Mouse (Mus musculus): ENCODE data around the gene Fmc1. TPM values are rescaled to one million over a fixed set of nuclear protein-coding genes. Genes with fewer than 3 reads are reported as not detected.
"Not testable (repeated sequence)": the region's sequence is repeated elsewhere in the genome, so short reads cannot be mapped to it uniquely, and the experiment has no call there.

Gene Fmc1
- 100 to 1,000 TPM; 140 to 186 (median 166) TPM for total RNA-seq (2022)

DNA sequence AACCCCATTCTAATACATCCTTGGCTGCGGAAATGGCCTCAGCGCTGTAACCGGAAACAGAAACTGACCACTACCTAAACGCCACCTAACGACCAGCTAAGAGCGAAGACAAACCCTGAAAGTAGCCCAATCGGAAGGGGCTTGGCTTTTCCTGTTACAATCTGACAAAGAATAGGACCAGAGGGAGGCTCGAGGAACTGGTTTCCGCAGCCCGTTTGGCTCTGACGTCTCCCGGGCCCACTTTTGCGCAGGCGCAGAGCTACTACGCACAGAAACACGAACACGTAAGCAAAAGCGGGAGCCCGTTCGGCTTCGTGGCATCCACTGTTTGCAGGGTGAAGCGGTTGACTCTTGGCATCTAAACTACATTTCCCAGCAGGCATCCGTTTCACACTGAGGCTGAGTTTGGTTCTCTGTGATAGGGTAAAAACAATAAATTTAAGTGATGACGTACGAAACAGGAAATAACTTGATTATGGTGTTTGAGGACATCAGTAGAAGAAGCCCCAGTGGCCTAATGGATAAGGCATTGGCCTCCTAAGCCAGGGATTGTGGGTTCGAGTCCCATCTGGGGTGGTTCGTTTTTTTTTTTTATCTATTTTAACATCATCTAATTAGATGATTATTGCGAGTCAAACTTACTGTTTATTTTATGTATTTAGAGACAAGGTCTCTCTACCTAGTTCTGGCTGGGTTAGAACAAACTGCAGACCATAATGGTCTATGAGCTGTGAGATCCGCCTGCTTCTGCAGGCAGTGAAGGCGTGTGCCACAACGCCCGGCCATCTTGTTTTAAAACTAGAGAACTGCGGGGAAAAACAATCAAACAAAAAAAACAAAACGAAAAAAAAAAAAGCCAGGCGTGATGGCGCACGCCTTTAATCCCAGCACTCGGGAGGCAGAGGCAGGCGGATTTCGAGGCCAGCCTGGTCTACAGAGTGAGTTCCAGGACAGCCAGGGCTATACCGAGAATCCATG lies at the start of gene Fmc1:
Gene Fmc1, plus strand, starts transcription at position 75 of the 978 bp plus-strand sequence.
- DNase-seq (ENCODE audit: low spot score in 2 of 2): peak; percentile 93 to 97

DNA sequence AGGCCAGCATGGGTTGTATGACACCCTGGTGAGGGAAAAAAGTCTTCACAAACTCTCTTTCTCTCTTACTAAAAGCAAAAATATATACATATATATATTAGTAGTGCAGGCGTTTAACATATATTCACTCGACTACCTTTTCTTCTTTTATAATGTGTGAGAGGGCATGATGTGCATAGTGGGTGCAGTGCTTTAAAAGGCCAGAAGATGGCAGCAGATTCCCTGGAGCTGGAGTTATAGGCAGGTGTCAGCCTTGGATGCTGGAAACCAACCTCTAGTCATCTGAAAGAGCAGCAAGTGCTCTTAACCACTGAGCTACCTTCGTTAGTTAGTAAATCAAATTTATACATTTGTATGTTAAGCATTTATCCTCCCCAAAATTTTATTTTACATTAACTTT lies 40.8 kb upstream of the Fmc1 start:
- DNase-seq (ENCODE audit: low spot score in 2 of 2): peak in 1 of 2 experiments; percentile 19

DNA sequence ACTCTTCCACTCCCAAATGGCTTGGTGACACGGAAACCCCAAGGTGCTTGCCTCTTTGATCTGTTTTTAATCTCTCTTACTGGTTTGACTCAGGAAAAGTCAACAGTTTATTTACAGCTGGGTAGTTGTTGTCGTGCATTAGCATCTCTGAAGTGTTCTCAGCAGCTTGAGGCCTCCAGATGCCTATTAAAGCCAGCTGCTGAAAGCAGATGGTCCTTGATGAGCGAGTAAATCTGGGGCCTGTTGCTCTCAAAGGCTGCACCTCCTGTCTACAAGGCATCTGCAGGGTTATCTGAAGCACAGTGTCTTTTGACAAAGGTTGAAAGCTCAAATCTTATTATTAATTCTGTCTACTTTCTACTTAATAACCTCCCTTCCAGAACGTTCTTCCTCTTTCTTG lies 37.7 kb upstream of the Fmc1 start:
- DNase-seq (ENCODE audit: low spot score in 2 of 2): no peak

DNA sequence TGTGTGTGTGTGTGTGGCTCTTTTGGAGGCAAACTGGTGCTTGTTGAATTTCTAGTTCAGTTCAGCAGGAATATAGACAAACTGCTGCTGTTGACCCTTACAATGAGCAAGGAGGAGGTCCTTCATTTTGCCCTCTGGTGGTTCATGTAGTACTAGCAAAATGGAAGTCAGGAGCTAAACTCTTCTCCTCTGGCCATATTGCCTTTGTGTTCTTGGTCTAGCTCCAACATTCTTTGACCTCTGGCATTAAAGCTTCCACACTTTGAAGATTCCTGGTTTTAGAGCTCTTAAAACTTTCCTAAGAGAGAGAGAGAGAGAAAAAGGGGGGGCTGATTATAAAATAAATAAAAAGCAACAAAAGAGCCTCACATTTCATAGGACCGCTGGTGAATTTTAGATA lies 21.2 kb upstream of the Fmc1 start:
- DNase-seq (ENCODE audit: low spot score in 2 of 2): no peak

DNA sequence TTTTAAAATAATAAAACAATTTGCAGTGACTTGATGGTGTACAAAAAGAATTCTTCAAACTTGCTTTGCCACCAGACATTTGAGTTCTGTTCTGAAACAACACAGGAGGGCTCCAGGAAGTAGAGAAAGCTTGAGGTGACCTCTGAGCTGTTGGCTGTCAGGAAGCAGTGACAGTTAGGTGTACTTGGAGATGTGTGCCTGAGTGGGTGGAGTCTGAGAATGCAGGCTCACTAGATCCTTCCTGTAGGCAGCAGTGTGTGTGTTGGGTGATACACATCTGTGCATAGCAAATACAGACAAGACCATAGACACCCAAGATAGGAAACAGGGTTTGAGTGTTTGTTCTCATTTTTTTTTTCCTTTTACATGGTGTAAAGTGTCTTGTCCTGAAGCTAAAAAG lies 20.5 kb upstream of the Fmc1 start:
- DNase-seq (ENCODE audit: low spot score in 2 of 2): no peak

DNA sequence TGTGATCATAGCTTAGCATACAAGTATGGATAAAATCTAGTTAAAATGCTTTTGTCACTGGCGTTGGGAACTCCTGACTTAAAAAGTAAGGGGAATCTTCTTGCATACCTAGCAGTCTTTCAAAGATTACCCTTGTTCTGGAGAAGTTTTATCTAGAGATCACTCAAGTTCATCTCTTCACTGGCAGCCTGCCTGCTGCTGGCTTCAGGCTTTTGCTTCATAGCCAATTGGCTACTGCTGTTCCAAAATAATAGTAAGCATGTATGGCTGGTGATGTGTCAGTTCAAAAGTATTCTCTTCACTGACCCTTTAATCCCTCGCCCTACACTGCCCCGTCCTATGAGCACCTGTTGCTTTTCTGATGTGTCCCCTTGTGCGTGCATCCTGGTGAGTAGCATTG lies 18.1 kb upstream of the Fmc1 start:
- DNase-seq (ENCODE audit: low spot score in 2 of 2): peak in 1 of 2 experiments; percentile 11

DNA sequence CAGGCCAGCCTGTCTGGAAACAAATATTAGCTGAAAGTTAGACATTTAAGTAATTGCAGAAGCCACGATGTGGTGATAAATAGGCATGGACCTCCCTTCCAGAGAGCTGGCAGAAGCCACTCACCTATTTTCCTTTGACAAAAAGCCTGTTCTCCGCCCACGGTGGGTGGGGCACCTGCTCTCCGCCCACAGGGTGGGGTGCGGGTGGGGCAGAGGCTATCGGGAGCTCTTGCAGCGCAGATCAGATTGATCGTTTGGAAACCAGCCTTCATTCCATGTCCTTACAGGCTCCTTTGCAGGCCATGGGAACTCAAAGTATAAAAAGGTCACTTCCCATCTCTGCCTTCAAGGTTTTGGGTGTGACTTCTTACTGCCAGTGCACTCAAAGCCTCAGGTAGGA lies 9.5 kb upstream of the Fmc1 start:
- no peak for DNase-seq (ENCODE audit: low spot score in 2 of 2)

DNA sequence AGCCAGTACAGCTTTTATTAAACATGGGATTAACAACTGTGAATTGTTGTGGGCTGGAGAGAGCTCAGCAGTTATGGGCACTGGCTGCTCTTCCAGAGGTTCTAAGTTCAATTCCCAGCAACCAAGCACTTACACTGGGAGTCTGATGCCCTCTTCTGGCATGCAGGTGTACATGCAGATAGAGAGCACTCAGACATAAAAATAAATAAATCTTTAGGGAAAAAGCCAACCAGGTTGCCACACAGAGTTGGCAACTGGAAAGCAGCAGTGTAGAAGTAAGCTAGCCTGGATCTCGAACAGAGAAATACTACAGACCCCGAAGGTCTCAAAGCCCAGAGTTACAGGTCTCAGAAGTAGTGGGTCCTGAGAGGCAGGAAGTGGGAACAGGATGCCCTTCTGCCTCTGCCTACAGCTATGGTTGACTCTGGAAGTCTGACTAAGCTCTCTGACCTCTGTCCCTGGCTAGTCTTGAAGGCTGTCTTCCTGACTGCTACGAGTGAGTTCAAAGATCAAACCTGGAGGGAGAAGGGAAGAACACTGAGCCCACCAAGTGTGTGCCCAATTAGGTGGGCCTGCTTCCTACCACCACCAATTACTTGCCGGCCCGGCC lies 2.0 kb upstream of the Fmc1 start:
- no peak for DNase-seq (ENCODE audit: low spot score in 2 of 2)

DNA sequence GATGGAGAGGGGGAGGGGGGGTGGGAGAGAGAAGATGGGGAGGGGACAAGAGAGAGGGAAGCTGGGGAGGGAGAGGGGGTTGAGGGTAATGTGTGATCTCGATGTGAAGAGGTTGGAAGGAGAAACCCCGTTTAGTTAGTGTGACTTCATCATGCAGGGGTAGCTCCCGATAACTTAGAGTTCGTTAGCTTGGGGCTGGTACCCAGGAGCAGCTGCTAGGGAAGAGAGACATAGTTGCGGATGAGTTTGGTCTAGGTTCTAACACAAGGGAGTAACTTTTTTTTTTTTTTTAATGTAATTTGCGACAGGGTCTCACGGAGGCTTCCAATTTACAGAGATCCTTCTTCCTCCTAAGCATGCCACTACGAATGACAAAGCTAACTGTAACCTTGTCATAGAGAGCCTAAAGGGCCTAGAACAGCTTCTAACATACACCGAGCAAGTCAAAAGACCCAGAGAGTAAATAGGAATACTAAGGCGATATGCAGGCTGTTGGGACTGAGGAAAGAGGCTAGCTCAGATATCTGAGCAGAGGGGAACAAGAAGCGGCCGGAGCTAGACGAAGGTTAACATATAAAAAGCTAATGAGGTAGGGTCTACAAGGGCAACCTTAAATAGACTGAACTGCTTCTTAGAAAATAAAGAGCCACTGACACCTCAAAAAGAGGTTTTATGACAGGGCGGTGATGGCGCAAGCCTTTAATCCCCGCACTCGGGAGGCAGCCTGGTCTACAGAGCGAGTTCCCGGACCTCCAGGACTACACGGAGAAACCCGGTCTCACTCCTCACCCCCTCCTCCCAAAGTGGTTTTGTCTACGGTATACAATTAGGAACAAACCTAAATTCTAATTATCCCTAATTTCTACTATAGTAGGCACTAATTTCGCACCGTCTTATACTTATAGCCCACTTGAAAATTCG lies 542 bp upstream of the Fmc1 start:
- DNase-seq (ENCODE audit: low spot score in 2 of 2): peak; percentile 22 to 28

DNA sequence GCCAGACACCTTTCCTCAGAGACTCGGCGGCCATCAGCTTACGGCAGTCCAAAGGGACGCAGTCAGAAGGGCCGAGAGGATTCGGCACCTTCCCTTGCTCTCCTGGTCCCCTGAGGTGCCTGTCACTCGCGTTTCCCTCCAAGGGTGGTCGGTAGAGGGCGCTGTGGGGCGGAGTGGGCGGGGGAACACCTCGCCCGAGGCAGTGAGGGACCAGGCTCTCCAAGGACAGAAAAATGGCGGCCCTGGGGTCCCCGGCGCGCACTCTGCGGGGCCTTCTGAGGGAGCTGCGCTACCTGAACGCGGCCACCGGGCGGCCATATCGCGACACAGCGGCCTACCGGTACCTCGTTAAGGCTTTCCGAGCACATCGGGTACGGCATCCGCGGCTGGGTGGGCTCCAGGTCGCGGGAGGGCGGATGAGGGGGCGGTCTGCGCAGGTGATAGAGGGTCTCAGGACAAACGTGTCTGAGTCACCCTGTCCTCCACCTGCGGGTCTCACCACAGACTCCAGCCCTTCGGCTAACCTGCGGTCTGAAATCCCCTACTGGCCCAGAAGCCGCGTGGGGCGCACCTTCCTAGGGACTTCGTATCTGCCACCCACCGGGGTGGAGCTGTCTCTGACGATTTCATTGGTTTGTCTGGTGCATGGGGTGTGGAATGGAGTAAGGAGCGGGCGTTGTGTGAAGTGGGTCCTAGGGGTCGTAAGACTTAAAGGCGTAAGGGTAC lies 1.5 kb downstream of the Fmc1 start:
- peak; percentile 90 to 92 for DNase-seq (ENCODE audit: low spot score in 2 of 2)

DNA sequence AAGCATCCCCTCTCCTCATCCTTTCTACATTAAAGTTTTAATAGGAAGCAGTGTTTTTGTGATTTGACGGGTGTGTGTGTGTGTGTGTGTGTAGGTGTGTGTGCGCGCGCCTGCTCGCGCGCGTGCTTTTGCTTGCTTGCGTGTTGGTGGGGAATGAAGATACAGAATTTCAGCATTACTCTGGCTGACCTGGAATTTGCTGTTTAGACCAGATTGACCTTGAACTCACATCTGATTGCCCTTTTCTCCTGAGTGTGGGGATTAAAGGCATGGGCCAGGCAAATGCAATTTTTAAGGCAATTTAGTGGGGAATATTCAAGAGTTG lies 2.0 kb downstream of the Fmc1 start:
- no peak for DNase-seq (ENCODE audit: low spot score in 2 of 2)

DNA sequence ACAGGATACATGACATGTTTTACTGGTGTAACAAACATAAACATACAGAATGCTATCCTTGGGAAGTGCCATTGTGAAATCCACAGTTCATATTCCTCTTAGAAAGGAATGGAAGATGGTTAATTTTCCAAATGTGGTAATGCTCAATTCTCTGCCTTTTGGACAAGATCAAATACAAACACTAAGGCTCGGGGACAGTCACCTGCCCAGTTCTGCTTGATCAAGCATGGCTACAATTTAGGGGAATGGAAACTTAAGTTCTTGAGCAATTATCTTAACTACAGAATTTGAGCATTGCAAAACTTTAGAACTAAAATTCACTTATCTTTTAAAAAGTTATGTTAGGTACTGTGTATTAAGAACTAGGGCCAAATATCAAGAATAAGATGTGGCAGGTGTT lies 2.5 kb downstream of the Fmc1 start:
- DNase-seq (ENCODE audit: low spot score in 2 of 2): no peak

DNA sequence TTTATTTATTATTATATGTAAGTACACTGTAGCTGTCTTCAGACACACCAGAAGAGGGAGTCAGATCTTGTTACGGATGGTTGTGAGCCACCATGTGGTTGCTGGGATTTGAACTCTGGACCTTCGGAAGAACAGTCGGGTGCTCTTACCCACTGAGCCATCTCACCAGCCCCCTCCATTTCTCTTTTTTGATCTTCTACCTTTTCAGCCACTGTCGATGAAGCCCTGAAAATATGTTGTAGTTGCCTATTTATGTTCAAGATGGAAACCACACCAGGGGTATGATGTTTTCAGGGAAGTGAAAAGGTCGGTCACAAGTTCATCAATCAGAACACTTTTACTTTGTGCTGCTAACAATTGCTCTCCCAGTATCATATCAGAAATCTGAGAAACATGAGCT lies 10.8 kb downstream of the Fmc1 start:
- not testable (repeated sequence) for DNase-seq (ENCODE audit: low spot score in 2 of 2)

DNA sequence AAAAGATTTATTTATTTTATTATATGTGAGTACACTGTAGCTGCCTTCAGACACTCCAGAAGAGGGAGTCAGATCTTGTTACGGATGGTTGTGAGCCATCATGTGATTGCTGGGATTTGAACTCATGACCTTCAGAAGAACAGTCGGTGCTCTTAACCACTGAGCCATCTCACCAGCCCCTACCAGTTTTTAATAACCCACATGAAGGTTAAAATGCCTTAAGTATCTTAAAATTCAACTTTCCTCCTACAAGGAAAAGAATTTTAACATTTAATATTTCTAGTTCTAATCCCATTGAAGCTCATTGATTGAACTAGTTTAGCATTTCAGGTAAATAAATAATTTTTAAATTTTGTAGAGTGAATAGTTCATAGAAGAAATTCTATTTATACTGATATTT lies 13.7 kb downstream of the Fmc1 start:
- not testable (repeated sequence) for DNase-seq (ENCODE audit: low spot score in 2 of 2)

DNA sequence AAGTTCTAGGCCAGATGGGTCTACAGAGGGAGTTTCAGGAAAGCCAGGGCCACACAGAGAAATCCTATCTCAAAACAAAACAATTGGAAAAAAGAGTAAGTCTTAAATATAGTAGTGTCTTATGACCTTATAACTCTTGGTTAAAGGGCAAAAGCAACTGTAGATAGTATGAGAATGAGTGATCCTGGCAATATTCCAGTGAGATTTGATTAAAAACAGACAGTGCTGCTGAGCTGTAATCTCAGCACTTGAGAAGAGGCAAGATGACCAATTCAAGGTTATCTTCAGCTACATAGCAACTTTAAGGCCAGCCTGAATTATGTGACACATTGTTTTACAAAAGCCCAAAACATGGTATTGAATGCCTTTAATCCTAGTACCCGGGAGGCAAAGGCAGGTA lies 14.4 kb downstream of the Fmc1 start:
- DNase-seq (ENCODE audit: low spot score in 2 of 2): no peak

DNA sequence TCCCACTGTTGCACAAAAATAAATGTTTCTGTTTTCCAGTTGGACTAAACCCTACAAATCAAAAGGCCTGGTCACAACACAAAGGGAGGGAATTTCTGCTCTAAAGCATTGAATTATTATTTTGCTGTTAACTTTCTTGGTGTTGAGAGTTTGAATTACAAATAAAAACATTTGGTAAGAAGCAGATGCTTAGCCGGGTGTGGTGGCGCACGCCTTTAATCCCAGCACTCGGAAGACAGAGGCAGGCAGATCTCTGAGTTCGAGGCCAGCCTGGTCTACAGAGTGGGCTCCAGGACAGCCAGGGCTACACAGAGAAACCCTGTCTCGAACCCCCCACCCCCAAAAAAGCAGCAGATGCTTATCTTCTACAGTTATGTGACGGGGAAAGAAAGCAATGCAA lies 15.3 kb downstream of the Fmc1 start:
- DNase-seq (ENCODE audit: low spot score in 2 of 2): not testable (repeated sequence)

DNA sequence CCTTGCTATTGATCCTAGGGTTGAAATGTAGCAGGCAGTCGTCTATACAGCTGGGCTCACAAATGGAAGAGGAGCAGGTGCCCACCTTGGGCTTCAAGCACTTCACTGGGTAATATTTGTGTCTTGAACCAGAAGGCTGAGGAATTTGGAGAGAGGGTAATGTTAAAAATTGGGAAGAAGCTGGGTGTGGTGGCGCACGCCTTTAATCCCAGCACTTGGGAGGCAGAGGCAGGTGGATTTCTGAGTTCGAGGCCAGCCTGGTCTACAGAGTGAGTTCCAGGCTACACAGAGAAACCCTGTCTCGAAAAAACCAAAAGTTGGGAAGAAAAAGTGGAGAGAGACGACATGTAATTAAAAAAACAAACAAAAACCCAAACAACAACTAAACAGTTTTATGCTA lies 16.5 kb downstream of the Fmc1 start:
- DNase-seq (ENCODE audit: low spot score in 2 of 2): not testable (repeated sequence)

DNA sequence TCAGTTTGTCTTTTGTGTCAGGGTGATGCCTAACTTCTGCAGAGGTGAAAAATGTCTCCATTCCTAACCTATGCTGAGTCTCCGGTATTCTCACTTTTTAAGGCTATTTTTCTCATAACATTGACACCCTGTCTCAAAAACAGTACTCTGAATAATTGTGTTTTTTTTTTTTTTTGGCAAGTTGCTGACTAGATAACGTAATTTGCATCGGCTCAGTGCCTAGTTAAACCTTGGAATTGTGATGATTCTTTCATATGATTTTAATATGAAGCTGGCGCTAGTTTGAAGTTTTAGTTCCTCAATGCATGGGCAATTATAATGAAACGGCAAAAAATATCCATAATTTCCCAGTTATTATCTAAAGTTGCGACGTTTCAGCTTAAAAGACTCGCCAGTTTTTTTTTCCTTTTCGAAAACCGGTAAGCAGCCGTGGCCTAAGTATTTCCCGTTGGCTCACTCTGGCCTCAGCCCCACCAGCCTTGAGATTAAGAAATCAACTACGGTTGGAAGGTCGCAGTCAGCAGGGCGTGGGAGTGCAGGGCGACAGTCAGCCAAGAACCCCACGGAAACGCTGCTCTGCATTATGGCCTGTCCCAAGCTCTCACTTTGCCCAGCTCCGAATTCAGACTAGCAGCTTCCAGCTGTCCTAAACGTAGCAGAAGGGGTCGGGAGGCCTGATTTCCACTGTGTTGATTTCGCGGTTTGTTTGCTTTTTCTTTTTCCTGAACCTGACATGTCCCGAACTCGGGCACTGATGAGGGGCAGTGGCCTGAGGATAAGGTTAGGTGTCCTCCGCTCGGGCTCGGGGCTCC lies 17.2 kb downstream of the Fmc1 start:
- DNase-seq (ENCODE audit: low spot score in 2 of 2): peak in 1 of 2 experiments; percentile 68

DNA sequence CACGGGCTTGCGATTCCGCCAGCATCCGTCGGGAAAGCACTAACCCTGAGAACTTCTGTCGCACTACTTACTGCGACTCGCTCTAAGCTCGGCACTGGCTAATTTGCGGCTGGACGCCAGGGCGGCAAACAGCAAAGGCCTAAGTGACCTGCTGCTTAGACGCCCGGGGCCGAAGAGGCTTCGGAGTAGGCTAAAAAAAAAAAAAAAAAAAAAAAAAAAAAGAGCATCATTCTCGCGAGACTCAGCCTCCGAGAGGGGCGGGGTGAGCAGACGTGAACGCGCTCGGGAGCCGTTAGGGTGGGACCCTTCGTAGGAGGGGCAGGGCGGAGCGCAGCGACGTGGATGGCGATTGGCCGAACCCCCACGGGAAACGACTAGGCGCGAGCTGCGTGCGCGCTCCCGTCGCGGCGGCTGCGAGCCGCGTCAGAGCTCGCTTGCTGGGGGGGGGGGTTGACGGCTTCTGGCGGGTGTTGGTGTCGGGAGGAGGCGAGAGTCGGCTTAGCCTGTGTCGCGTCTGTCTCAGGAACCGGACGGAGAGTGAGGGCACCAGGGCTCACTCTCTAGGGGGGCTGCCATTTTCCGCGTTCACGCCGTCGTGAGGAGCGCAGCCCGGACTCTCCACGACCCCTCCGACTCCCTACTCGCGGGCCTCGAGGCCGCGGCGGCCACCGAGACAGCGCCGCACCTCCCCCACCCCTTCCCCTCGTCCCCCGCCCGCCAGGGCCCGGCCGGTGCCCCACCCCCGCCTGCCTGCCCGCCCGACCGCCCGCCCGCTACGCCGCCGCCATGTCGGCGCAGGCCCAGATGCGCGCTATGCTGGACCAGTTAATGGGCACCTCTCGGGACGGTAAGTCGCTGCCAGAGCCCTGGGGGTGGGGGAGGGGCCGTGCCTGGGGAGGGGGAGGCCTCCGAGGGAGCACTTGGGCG lies 18.0 kb downstream of the Fmc1 start, which contains the start of gene Luc7l2:
Gene Luc7l2, plus strand, starts transcription at position 273 of the 927 bp plus-strand sequence.
- peak; percentile 90 to 96 for DNase-seq (ENCODE audit: low spot score in 2 of 2)
